In genomic region chr11:102741129-102741950, GRCm38 (mm10) we compare ENCODE assay signal across 8 mouse cellular contexts. TPM values are rescaled to one million over a fixed set of nuclear protein-coding genes. Genes with fewer than 3 reads are reported as not detected.
A peak's percentile ranks its signal among the peaks of the same experiment; 100 is the strongest.
DNase-seq lines count a peak whose midpoint lies in the region; ATAC-seq and TF ChIP-seq lines count a peak whose summit lies in the region.

No protein-coding gene starts in this region.

- H3K4me2 ChIP-seq in hindbrain, postnatal 0 days (ENCODE audit: low read depth, low read length): peak overlapping the region; percentile 3
- H3K4me2 ChIP-seq in midbrain, postnatal 0 days (ENCODE audit: low read depth, low read length, poor library complexity, severe bottlenecking): no peak overlapping the region

- peak overlapping the region; percentile 38 for H3K27ac ChIP-seq in left cerebral cortex, adult 2 months
- H3K27ac ChIP-seq in cerebellum, adult 2 months (ENCODE audit: insufficient read depth, low read length): peak overlapping the region; percentile 97
- H3K27ac ChIP-seq in hindbrain, postnatal 0 days: peak overlapping the region; percentile 59
- no peak overlapping the region for H3K27ac ChIP-seq in midbrain, postnatal 0 days (ENCODE audit: low read depth, low read length)

- DNase-seq in left cerebral cortex, adult 2 months (ENCODE audit: extremely low spot score in 1 of 2, low spot score in 2 of 2): peak in 1 of 2 experiments; percentile 38
- no peak for DNase-seq in left cerebral cortex, adult 8-10 months (ENCODE audit: low spot score in 2 of 2)
- DNase-seq in cerebellum, adult 2 months: peak; percentile 89 to 96
- peak; percentile 49 for DNase-seq in gastrocnemius, postnatal 14 days
- DNase-seq in hindbrain, postnatal 0 days (ENCODE audit: low spot score): peak; percentile 82
- DNase-seq in midbrain, postnatal 0 days (ENCODE audit: low spot score): peak; percentile 86
- no peak for DNase-seq in frontal cortex, postnatal 10 days (ENCODE audit: low spot score in 2 of 2)

- H3K36me3 ChIP-seq in hindbrain, postnatal 0 days (ENCODE audit: insufficient read depth, low read length): no peaks in the 10 kb centered on the region
- no peaks in the 10 kb centered on the region for H3K36me3 ChIP-seq in midbrain, postnatal 0 days (ENCODE audit: insufficient read depth, low read length)

- WGBS in cerebellum, adult 2 months: 6% methylated on average over 22 of the region's 22 CpGs
- 15% methylated on average over 22 of the region's 22 CpGs for WGBS in hindbrain, postnatal 0 days
- WGBS in midbrain, postnatal 0 days: 21% methylated on average over 22 of the region's 22 CpGs

- TF ChIP-seq CTCF in left cerebral cortex, adult 2 months (IDR thresholded peaks at IDR 0.05): no peak
- TF ChIP-seq CTCF in cerebellum, adult 2 months (IDR thresholded peaks at IDR 0.05; ENCODE audit: borderline replicate concordance, insufficient read depth, low read depth, low read length): no peak; the same call in 1 of the 2 replicates
- TF ChIP-seq CTCF in hindbrain, postnatal 0 days (IDR thresholded peaks at IDR 0.05; ENCODE audit: low read depth): 0 out of 2 replicates have a peak, but pooled peaks have one; percentile 5
- TF ChIP-seq CTCF in midbrain, postnatal 0 days (IDR thresholded peaks at IDR 0.05): no peak

- intact Hi-C loops in left cerebral cortex, adult 2 months (cut with DNase I): no loop called here
- intact Hi-C loops in gastrocnemius, postnatal 14 days (cut with DNase I; ENCODE audit: low total_unique reads): no loop called here

- no peaks in the 10 kb centered on the region for H3K9me3 ChIP-seq in hindbrain, postnatal 0 days (ENCODE audit: low read length)
- H3K9me3 ChIP-seq in midbrain, postnatal 0 days (ENCODE audit: low read length): no peaks in the 10 kb centered on the region

- H3K4me3 ChIP-seq in left cerebral cortex, adult 2 months: no peak overlapping the region
- no peak overlapping the region for H3K4me3 ChIP-seq in cerebellum, adult 2 months (replicated peaks; ENCODE audit: insufficient read depth, low read depth, low read length)
- no peak overlapping the region for H3K4me3 ChIP-seq in hindbrain, postnatal 0 days (ENCODE audit: low read length)
- no peak overlapping the region for H3K4me3 ChIP-seq in midbrain, postnatal 0 days (ENCODE audit: low read depth, low read length)

- no peak overlapping the region for H3K9ac ChIP-seq in hindbrain, postnatal 0 days (replicated peaks; ENCODE audit: low read length)
- no peak overlapping the region for H3K9ac ChIP-seq in midbrain, postnatal 0 days (replicated peaks; ENCODE audit: low read length, poor library complexity, severe bottlenecking)

- TF ChIP-seq POLR2A in cerebellum, adult 2 months (IDR thresholded peaks at IDR 0.05; ENCODE audit: borderline replicate concordance, insufficient read depth, low read length): peak; percentile 32; the same call in 1 of the 2 replicates

- peaks cover 47% of the 10 kb centered on the region for H3K4me1 ChIP-seq in cerebellum, adult 2 months (ENCODE audit: control insufficient read depth, insufficient read depth, low read length)
- H3K4me1 ChIP-seq in hindbrain, postnatal 0 days (ENCODE audit: insufficient read depth, low read length): peaks cover 10% of the 10 kb centered on the region
- peaks cover 4% of the 10 kb centered on the region; the same call in 1 of the 2 replicates for H3K4me1 ChIP-seq in midbrain, postnatal 0 days (ENCODE audit: insufficient read depth, low read length)

- H3K27me3 ChIP-seq in cerebellum, adult 2 months (ENCODE audit: control insufficient read depth, insufficient read depth, low read length): no peaks in the 10 kb centered on the region
- no peaks in the 10 kb centered on the region for H3K27me3 ChIP-seq in hindbrain, postnatal 0 days (ENCODE audit: insufficient read depth, low read length)
- H3K27me3 ChIP-seq in midbrain, postnatal 0 days (ENCODE audit: insufficient read depth, low read length): no peaks in the 10 kb centered on the region

- no peak for ATAC-seq in hindbrain, postnatal 0 days
- ATAC-seq in midbrain, postnatal 0 days (ENCODE audit: low FRiP score): no peak
- ATAC-seq in CD4-positive, CD25-positive, alpha-beta regulatory T cell, adult 4 months: no peak

RNA-seq across cellular contexts. Expression of gene Adam11, which starts 19.9 kb away (rescaled TPM):
- total RNA-seq in left cerebral cortex, adult 2 months (2021): 100 to 1,000 TPM; 128 to 140 TPM
- total RNA-seq in left cerebral cortex, adult 8-10 months (2022): 100 to 1,000 TPM; 117 to 126 (median 123) TPM
- 207 and 239 TPM in 2 replicates for polyA plus RNA-seq in cerebellum, adult 2 months (2012; rRNA removed)
- 1 to 10 TPM in 1 of 2 experiments, under 1 TPM in 1; 0.84 to 1.4 TPM for total RNA-seq in gastrocnemius, postnatal 14 days (2021)
- total RNA-seq in hindbrain, postnatal 0 days (2014; rRNA removed): 33.1 and 34.5 TPM in 2 replicates
- 17.2 and 17.8 TPM in 2 replicates for polyA plus RNA-seq in hindbrain, postnatal 0 days (2015; fragmentation: Nextera tagmentation; extraction: Ambion mirVana)
- total RNA-seq in midbrain, postnatal 0 days (2014; rRNA removed): 43.8 and 46.9 TPM in 2 replicates
- polyA plus RNA-seq in midbrain, postnatal 0 days (2015; fragmentation: Nextera tagmentation; extraction: Ambion mirVana): 21.5 and 22.3 TPM in 2 replicates
- polyA plus RNA-seq in CD4-positive, CD25-positive, alpha-beta regulatory T cell, adult 4 months (2017; shearing (Covaris generic)): not detected

RNA-seq across cellular contexts. Expression of gene Ccdc43, which starts 43.8 kb away (rescaled TPM):
- total RNA-seq in left cerebral cortex, adult 2 months (2021): 10 to 100 TPM; 24.6 to 34.5 TPM
- 10 to 100 TPM; 23.9 to 37.7 (median 26.3) TPM for total RNA-seq in left cerebral cortex, adult 8-10 months (2022)
- 24.6 and 25.0 TPM in 2 replicates for polyA plus RNA-seq in cerebellum, adult 2 months (2012; rRNA removed)
- 10 to 100 TPM; 80.4 to 84.6 TPM for total RNA-seq in gastrocnemius, postnatal 14 days (2021)
- 16.6 and 22.5 TPM in 2 replicates for total RNA-seq in hindbrain, postnatal 0 days (2014; rRNA removed)
- polyA plus RNA-seq in hindbrain, postnatal 0 days (2015; fragmentation: Nextera tagmentation; extraction: Ambion mirVana): 28.1 and 30.7 TPM in 2 replicates
- 23.9 and 31.0 TPM in 2 replicates for total RNA-seq in midbrain, postnatal 0 days (2014; rRNA removed)
- polyA plus RNA-seq in midbrain, postnatal 0 days (2015; fragmentation: Nextera tagmentation; extraction: Ambion mirVana): 33.8 and 35.1 TPM in 2 replicates
- 10 to 100 TPM; 30.6 to 38.0 TPM for polyA plus RNA-seq in CD4-positive, CD25-positive, alpha-beta regulatory T cell, adult 4 months (2017; shearing (Covaris generic))

Comparison
In these comparisons a context has a peak if more than half of its experiments do, and no peak if none do; other contexts are left out.
1. DNase-seq: peak in cerebellum, adult 2 months (2 of 2), gastrocnemius, postnatal 14 days (single experiment), hindbrain, postnatal 0 days (single experiment) and midbrain, postnatal 0 days (single experiment); none in left cerebral cortex, adult 8-10 months (0 of 2) and frontal cortex, postnatal 10 days (0 of 2).
2. RNA of gene Adam11, which starts 19.9 kb away (total RNA-seq): 128 to 140 TPM in left cerebral cortex, adult 2 months, 117 to 126 TPM in left cerebral cortex, adult 8-10 months, 43.8 to 46.9 TPM in midbrain, postnatal 0 days and 33.1 to 34.5 TPM in hindbrain, postnatal 0 days; 0.84 to 1.4 TPM in gastrocnemius, postnatal 14 days; every median in the first group is over 10 times any median in the second.